Mouse (Mus musculus): Measurements from ENCODE around the gene Krtap16-3. TPM values are rescaled to one million over a fixed set of nuclear protein-coding genes. Genes with fewer than 3 reads are reported as not detected.

The Krtap16-3 gene
- polyA plus RNA-seq (2014; fragmentation: Nextera tagmentation; extraction: Ambion mirVana) = not detected in 2 replicates

- Histone ChIP-seq H3K9me3 (ENCODE audit: control insufficient read depth, low read length) (0 out of 2 replicates have a peak, but pooled peaks cover 4% of the 10 kb centered on the region), H3K27ac (ENCODE audit: low read depth) (no peak within 1 kb of the TSS), H3K36me3 (ENCODE audit: control insufficient read depth, insufficient read depth, low read length) (no peaks in the 10 kb centered on the region), H3K4me2 (ENCODE audit: low read length) (no peak within 1 kb of the TSS), H3K4me1 (replicated peaks; ENCODE audit: control insufficient read depth, insufficient read depth, low read length) (no peaks in the 10 kb centered on the region), H3K27me3 (replicated peaks; ENCODE audit: control insufficient read depth, insufficient read depth, low read length) (no peaks in the 10 kb centered on the region), H3K9ac (ENCODE audit: low read length) (no peak within 1 kb of the TSS), H3K4me3 (ENCODE audit: low read depth, low read length) (no peak within 1 kb of the TSS)
- 88% methylated on average over 7 of the region's 7 CpGs for WGBS
- no peak for DNase-seq (ENCODE audit: low spot score)
- ATAC-seq (replicated peaks; ENCODE audit: low FRiP score, low TSS enrichment, low read depth) = no peak
Measured at GRCm38 (mm10) chr16:88962773-88963172, at the start of gene Krtap16-3. Krtap16-3 (minus strand) TSS chr16:88962873.

GRCm38 (mm10) chr16:89010659-89011058 is 48.0 kb upstream of the Krtap16-3 start, which contains the start of gene Krtap22-2:
Krtap22-2 (minus strand) TSS chr16:89010759.
- Histone ChIP-seq H3K27me3 (replicated peaks; ENCODE audit: control insufficient read depth, insufficient read depth, low read length) (no peaks in the 10 kb centered on the region), H3K9me3 (ENCODE audit: control insufficient read depth, low read length) (no peaks in the 10 kb centered on the region), H3K27ac (ENCODE audit: low read depth) (no peak within 1 kb of the TSS), H3K4me1 (replicated peaks; ENCODE audit: control insufficient read depth, insufficient read depth, low read length) (no peaks in the 10 kb centered on the region), H3K36me3 (ENCODE audit: control insufficient read depth, insufficient read depth, low read length) (no peaks in the 10 kb centered on the region), H3K9ac (ENCODE audit: low read length) (no peak within 1 kb of the TSS), H3K4me2 (ENCODE audit: low read length) (no peak within 1 kb of the TSS), H3K4me3 (ENCODE audit: low read depth, low read length) (no peak within 1 kb of the TSS)
- WGBS = 88% methylated on average over 5 of the region's 5 CpGs
- no peak for DNase-seq (ENCODE audit: low spot score)
- ATAC-seq (replicated peaks; ENCODE audit: low FRiP score, low TSS enrichment, low read depth) = no peak

GRCm38 (mm10) chr16:88941106-88941505 is 21.6 kb downstream of the Krtap16-3 start:
- 87% methylated on average over 6 of the region's 6 CpGs for WGBS
- no peak for ATAC-seq (replicated peaks; ENCODE audit: low FRiP score, low TSS enrichment, low read depth)

GRCm38 (mm10) chr16:88938252-88938651 is 24.4 kb downstream of the Krtap16-3 start:
- Histone ChIP-seq H3K9ac (ENCODE audit: low read length) (no peak overlapping the region), H3K36me3 (ENCODE audit: control insufficient read depth, insufficient read depth, low read length) (no peaks in the 10 kb centered on the region), H3K27ac (ENCODE audit: low read depth) (no peak overlapping the region), H3K27me3 (replicated peaks; ENCODE audit: control insufficient read depth, insufficient read depth, low read length) (no peaks in the 10 kb centered on the region), H3K4me1 (replicated peaks; ENCODE audit: control insufficient read depth, insufficient read depth, low read length) (no peaks in the 10 kb centered on the region), H3K4me2 (ENCODE audit: low read length) (no peak overlapping the region), H3K4me3 (ENCODE audit: low read depth, low read length) (no peak overlapping the region), H3K9me3 (ENCODE audit: control insufficient read depth, low read length) (no peaks in the 10 kb centered on the region)
- ATAC-seq (replicated peaks; ENCODE audit: low FRiP score, low TSS enrichment, low read depth) (no peak), DNase-seq (ENCODE audit: low spot score) (no peak)
- WGBS = 71% methylated on average over 7 of the region's 7 CpGs

More at GRCm38 (mm10) chr16:88941106-88941505, 21.6 kb downstream of the Krtap16-3 start:
- Histone ChIP-seq H3K27ac (ENCODE audit: low read depth) (no peak overlapping the region), H3K36me3 (ENCODE audit: control insufficient read depth, insufficient read depth, low read length) (no peaks in the 10 kb centered on the region), H3K9me3 (ENCODE audit: control insufficient read depth, low read length) (no peaks in the 10 kb centered on the region), H3K27me3 (replicated peaks; ENCODE audit: control insufficient read depth, insufficient read depth, low read length) (no peaks in the 10 kb centered on the region), H3K4me2 (ENCODE audit: low read length) (no peak overlapping the region), H3K9ac (ENCODE audit: low read length) (no peak overlapping the region), H3K4me3 (ENCODE audit: low read depth, low read length) (no peak overlapping the region), H3K4me1 (replicated peaks; ENCODE audit: control insufficient read depth, insufficient read depth, low read length) (no peaks in the 10 kb centered on the region)
- no peak for DNase-seq (ENCODE audit: low spot score)

- WGBS = 86% methylated on average over 3 of the region's 3 CpGs
Measured at GRCm38 (mm10) chr16:88932165-88932564, 30.5 kb downstream of the Krtap16-3 start, which contains the start of gene Krtap19-9b. Krtap19-9b (minus strand) TSS chr16:88932265.

More at GRCm38 (mm10) chr16:88932165-88932564, 30.5 kb downstream of the Krtap16-3 start, which contains the start of gene Krtap19-9b:
- no peaks in the 10 kb centered on the region for H3K9me3 ChIP-seq (ENCODE audit: control insufficient read depth, low read length)
- no peak within 1 kb of the TSS for H3K27ac ChIP-seq (ENCODE audit: low read depth)
- DNase-seq (ENCODE audit: low spot score) (no peak), ATAC-seq (replicated peaks; ENCODE audit: low FRiP score, low TSS enrichment, low read depth) (no peak)
- H3K27me3 ChIP-seq (replicated peaks; ENCODE audit: control insufficient read depth, insufficient read depth, low read length) = no peaks in the 10 kb centered on the region
- H3K4me2 ChIP-seq (ENCODE audit: low read length) = no peak within 1 kb of the TSS
- no peak within 1 kb of the TSS for H3K4me3 ChIP-seq (ENCODE audit: low read depth, low read length)
- no peaks in the 10 kb centered on the region for H3K36me3 ChIP-seq (ENCODE audit: control insufficient read depth, insufficient read depth, low read length)
- no peaks in the 10 kb centered on the region for H3K4me1 ChIP-seq (replicated peaks; ENCODE audit: control insufficient read depth, insufficient read depth, low read length)
- no peak within 1 kb of the TSS for H3K9ac ChIP-seq (ENCODE audit: low read length)

Other genes starting within 250 kb of the Krtap16-3 start
- not detected in 2 replicates for gene Krtap13-1, start 234.0 kb downstream of the Krtap16-3 start, polyA plus RNA-seq (2014; fragmentation: Nextera tagmentation; extraction: Ambion mirVana)
- not detected in 2 replicates for gene Krtap13, start 211.2 kb downstream of the Krtap16-3 start, polyA plus RNA-seq (2014; fragmentation: Nextera tagmentation; extraction: Ambion mirVana)
- not detected in 2 replicates for gene 2310034C09Rik, start 204.0 kb downstream of the Krtap16-3 start, polyA plus RNA-seq (2014; fragmentation: Nextera tagmentation; extraction: Ambion mirVana)
- not detected in 2 replicates for gene 2310057N15Rik, start 188.7 kb downstream of the Krtap16-3 start, polyA plus RNA-seq (2014; fragmentation: Nextera tagmentation; extraction: Ambion mirVana)
- gene Gm5965, start 185.0 kb downstream of the Krtap16-3 start, polyA plus RNA-seq (2014; fragmentation: Nextera tagmentation; extraction: Ambion mirVana) = not detected in 2 replicates
- gene Gm20741, start 150.7 kb downstream of the Krtap16-3 start, polyA plus RNA-seq (2014; fragmentation: Nextera tagmentation; extraction: Ambion mirVana) = not detected in 2 replicates
- gene Krtap15, start 142.7 kb downstream of the Krtap16-3 start, polyA plus RNA-seq (2014; fragmentation: Nextera tagmentation; extraction: Ambion mirVana) = not detected in 2 replicates
- not detected in 2 replicates for gene Krtap14, start 136.7 kb downstream of the Krtap16-3 start, polyA plus RNA-seq (2014; fragmentation: Nextera tagmentation; extraction: Ambion mirVana)
- not detected in 2 replicates for gene Krtap19-1, start 93.5 kb downstream of the Krtap16-3 start, polyA plus RNA-seq (2014; fragmentation: Nextera tagmentation; extraction: Ambion mirVana)
- gene Krtap19-2, start 88.6 kb downstream of the Krtap16-3 start, polyA plus RNA-seq (2014; fragmentation: Nextera tagmentation; extraction: Ambion mirVana) = not detected in 2 replicates
- not detected in 2 replicates for gene Krtap19-3, start 84.8 kb downstream of the Krtap16-3 start, polyA plus RNA-seq (2014; fragmentation: Nextera tagmentation; extraction: Ambion mirVana)
- gene Krtap19-4, start 77.8 kb downstream of the Krtap16-3 start, polyA plus RNA-seq (2014; fragmentation: Nextera tagmentation; extraction: Ambion mirVana) = not detected in 2 replicates
- not detected in 2 replicates for gene Krtap19-5, start 66.4 kb downstream of the Krtap16-3 start, polyA plus RNA-seq (2014; fragmentation: Nextera tagmentation; extraction: Ambion mirVana)
- not detected in 2 replicates for gene Krtap19-9b, start 30.6 kb downstream of the Krtap16-3 start, polyA plus RNA-seq (2014; fragmentation: Nextera tagmentation; extraction: Ambion mirVana)
- not detected in 2 replicates for gene Krtap22-2, start 47.9 kb upstream of the Krtap16-3 start, polyA plus RNA-seq (2014; fragmentation: Nextera tagmentation; extraction: Ambion mirVana)
- not detected in 2 replicates for gene Gm10229, start 52.4 kb upstream of the Krtap16-3 start, polyA plus RNA-seq (2014; fragmentation: Nextera tagmentation; extraction: Ambion mirVana)
- gene Krtap6-1, start 68.8 kb upstream of the Krtap16-3 start, polyA plus RNA-seq (2014; fragmentation: Nextera tagmentation; extraction: Ambion mirVana) = not detected in 2 replicates
- not detected in 2 replicates for gene Gm10228, start 78.6 kb upstream of the Krtap16-3 start, polyA plus RNA-seq (2014; fragmentation: Nextera tagmentation; extraction: Ambion mirVana)
- gene Krtap6-5, start 85.0 kb upstream of the Krtap16-3 start, polyA plus RNA-seq (2014; fragmentation: Nextera tagmentation; extraction: Ambion mirVana) = not detected in 2 replicates
- not detected in 2 replicates for gene 1110025L11Rik, start 101.1 kb upstream of the Krtap16-3 start, polyA plus RNA-seq (2014; fragmentation: Nextera tagmentation; extraction: Ambion mirVana)
- not detected in 2 replicates for gene Krtap6-3, start 121.1 kb upstream of the Krtap16-3 start, polyA plus RNA-seq (2014; fragmentation: Nextera tagmentation; extraction: Ambion mirVana)
- not detected in 2 replicates for gene Gm6358, start 178.0 kb upstream of the Krtap16-3 start, polyA plus RNA-seq (2014; fragmentation: Nextera tagmentation; extraction: Ambion mirVana)
- not detected in 2 replicates for gene Gm10061, start 188.2 kb upstream of the Krtap16-3 start, polyA plus RNA-seq (2014; fragmentation: Nextera tagmentation; extraction: Ambion mirVana)
- not detected in 2 replicates for gene Gm9789, start 195.1 kb upstream of the Krtap16-3 start, polyA plus RNA-seq (2014; fragmentation: Nextera tagmentation; extraction: Ambion mirVana)
- gene Gm7735, start 206.6 kb upstream of the Krtap16-3 start, polyA plus RNA-seq (2014; fragmentation: Nextera tagmentation; extraction: Ambion mirVana) = not detected in 2 replicates
- not detected in 2 replicates for gene 1110057P08Rik, start 211.9 kb upstream of the Krtap16-3 start, polyA plus RNA-seq (2014; fragmentation: Nextera tagmentation; extraction: Ambion mirVana)
- gene Krtap20-2, start 243.0 kb upstream of the Krtap16-3 start, polyA plus RNA-seq (2014; fragmentation: Nextera tagmentation; extraction: Ambion mirVana) = not detected in 2 replicates